Mouse (Mus musculus): ENCODE measurements around the gene Gm20388.
A peak's percentile ranks its signal among the peaks of the same experiment; 100 is the strongest.
"Not testable (repeated sequence)": the region's sequence is repeated elsewhere in the genome, so short reads cannot be mapped to it uniquely, and the experiment has no call there.

The Gm20388 gene

DNA sequence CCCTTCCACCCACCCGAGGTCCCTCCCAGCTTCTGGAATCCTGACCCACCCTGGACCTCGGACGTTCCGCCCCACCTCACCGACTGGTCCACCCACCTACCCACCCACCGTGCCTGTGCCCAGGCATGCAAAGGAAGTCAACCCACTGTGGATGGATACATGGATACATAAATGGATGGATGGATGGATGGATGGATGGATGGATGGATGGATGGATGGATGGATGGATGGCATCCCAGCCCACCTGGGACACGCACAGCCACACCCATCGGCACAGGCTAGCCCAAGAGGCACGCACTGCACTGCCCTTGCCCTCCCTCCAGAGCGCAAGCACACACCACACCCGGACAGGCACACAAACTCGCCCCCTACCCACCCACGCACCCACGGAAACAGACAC, 3627.0 kb downstream of the Gm20388 start:
- DNase-seq, result peak; percentile 28

DNA sequence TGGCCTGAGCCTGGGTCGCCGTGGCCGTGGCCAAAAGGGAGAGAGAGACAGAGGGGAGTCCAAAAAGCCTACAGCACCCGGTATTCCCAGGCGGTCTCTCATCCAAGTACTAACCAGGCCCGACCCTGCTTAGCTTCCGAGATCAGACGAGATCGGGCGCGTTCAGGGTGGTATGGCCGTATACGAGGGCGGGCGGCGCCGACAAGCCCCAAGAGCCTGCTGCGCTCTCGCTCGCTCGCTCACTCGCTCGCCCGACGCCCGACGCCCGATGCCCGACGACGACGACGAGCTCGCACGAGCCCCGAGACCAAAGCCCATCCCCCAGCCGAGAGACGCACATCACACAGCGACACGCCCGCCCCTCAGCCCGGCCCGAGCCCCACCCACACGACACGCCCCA, 3653.6 kb downstream of the Gm20388 start:
- not testable (repeated sequence) for DNase-seq

DNA sequence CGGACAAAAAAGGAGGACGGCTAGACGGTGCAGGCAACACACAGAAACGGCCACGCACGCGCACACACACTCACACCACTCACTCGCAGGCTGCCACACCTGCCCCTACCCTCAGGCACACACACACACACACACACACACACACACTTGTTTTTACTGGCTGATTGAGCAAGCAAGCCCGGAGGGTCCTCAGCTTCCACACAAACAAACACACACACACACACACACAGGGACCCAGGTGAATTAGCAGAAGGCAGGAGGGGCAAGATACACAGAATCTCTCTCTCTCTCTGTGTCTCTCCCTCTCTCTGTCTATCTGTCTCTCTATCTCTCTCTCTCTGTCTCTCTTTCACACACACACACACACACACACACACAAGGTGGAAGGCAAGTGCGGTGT, 3664.7 kb downstream of the Gm20388 start:
- DNase-seq, result peak; percentile 4

DNA sequence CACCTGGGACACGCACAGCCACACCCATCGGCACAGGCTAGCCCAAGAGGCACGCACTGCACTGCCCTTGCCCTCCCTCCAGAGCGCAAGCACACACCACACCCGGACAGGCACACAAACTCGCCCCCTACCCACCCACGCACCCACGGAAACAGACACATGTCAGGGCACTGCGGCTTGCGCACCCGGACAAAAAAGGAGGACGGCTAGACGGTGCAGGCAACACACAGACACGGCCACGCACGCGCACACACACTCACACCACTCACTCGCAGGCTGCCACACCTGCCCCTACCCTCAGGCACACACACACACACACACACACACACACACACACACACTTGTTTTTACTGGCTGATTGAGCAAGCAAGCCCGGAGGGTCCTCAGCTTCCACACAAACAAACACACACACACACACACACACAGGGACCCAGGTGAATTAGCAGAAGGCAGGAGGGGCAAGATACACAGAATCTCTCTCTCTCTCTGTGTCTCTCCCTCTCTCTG, 3690.1 kb downstream of the Gm20388 start:
- peak; percentile 1 for DNase-seq

DNA sequence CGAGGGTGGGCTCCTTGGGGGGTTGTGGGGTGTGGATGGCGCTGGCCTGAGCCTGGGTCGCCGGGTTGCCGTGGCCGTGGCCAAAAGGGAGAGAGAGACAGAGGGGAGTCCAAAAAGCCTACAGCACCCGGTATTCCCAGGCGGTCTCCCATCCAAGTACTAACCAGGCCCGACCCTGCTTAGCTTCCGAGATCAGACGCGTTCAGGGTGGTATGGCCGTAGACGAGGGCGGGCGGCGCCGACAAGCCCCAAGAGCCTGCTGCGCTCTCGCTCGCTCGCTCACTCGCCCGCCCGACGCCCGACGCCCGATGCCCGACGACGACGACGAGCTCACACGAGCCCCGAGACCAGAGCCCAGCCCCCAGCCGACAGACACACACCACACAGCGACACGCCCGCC, 3690.8 kb downstream of the Gm20388 start:
- DNase-seq, result not testable (repeated sequence)

DNA sequence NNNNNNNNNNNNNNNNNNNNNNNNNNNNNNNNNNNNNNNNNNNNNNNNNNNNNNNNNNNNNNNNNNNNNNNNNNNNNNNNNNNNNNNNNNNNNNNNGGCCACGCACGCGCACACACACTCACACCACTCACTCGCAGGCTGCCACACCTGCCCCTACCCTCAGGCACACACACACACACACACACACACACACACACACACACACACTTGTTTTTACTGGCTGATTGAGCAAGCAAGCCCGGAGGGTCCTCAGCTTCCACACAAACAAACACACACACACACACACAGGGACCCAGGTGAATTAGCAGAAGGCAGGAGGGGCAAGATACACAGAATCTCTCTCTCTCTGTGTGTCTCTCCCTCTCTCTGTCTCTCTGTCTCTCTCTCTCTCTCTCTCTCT, 3702.0 kb downstream of the Gm20388 start:
- DNase-seq, result peak; percentile 1

DNA sequence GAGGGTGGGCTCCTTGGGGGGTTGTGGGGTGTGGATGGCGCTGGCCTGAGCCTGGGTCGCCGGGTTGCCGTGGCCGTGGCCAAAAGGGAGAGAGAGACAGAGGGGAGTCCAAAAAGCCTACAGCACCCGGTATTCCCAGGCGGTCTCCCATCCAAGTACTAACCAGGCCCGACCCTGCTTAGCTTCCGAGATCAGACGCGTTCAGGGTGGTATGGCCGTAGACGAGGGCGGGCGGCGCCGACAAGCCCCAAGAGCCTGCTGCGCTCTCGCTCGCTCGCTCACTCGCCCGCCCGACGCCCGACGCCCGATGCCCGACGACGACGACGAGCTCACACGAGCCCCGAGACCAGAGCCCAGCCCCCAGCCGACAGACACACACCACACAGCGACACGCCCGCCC, 3712.9 kb downstream of the Gm20388 start:
- not testable (repeated sequence) for DNase-seq

DNA sequence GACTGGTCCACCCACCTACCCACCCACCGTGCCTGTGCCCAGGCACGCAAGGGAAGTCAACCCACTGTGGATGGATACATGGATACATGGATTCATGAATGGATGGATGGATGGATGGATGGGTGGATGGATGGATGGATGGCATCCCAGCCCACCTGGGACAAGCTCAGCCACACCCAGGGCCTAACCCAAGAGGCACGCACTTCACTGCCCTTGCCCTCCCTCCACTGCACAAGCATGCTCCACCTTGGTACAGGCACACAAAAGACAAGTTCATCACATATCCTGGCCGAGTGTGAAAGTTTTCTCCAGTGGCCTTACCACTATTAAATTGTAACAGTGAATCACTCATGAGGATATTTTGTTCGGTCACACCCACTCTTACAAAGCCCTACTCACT, 3713.6 kb downstream of the Gm20388 start:
- no peak for DNase-seq

DNA sequence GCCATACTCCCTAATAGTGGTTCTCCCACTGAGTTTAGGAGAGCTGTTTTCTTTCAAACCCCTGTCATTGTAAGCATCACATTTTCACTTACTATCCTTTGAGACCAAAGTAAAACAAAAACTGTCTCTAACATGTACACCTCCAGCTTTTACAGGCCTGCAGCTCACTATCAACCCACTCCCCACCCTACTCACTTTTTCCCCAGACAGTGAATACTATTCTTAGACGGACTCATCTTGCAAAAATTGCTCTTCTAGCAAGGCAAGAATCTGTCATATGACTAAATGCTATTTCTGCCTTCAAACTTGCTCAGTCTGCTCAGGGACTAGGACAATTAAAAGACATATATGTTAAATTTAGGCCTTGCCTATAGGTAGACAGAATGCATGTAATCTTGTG, 3714.1 kb downstream of the Gm20388 start:
- DNase-seq, result no peak

DNA sequence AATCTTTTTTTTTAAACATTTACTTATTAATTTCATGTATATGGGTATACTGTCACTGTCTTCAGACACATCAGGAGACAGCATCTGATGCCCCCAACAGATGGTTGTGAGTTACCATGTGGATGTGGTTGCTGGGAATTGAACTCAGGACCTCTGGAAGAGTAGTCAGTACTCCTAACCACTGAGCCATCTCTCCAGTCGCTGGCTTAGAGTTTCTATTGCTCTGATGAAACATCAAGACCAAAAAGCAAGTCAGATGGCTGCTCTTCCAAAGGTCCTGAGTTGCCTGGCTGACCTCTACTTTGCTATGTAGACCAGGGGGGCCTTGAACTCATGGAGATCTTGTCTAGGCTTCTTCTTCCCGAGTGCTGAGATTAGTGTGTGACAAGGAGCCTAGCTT, 3715.1 kb downstream of the Gm20388 start:
- no peak for DNase-seq

DNA sequence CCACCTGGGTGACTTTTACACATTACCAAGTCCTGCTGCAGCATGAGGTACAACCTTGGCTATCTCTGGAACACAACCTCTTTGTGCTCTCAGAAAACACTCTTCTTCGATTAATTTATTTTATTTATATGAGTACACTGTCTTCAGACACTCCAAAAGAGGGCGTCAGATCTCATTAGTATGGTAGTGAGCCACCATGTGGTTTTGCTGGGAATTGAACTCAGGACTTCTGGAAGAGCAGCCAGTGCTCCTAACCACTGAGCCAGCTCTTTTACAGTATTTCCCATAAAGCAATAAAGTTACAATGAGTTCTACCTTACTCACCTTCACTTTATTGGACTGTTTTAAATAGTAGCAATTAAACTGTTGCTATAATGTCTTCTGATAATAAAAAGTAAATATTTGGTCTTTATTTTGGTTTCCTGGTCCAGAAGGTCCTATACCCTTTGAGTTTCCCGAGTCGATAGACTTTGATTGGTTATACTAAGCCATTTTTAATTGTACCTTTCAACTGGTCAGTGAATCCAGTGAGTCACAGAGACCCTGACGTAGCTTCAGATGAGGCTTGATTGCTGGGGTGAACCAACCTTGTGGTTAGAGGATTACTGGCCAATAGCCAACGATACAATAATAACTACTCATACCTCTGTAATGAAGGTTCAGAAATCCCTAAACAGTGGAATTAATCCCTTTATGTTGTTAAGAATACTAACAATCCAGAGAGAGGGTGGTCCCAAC, 3716.9 kb downstream of the Gm20388 start:
- no peak for DNase-seq

DNA sequence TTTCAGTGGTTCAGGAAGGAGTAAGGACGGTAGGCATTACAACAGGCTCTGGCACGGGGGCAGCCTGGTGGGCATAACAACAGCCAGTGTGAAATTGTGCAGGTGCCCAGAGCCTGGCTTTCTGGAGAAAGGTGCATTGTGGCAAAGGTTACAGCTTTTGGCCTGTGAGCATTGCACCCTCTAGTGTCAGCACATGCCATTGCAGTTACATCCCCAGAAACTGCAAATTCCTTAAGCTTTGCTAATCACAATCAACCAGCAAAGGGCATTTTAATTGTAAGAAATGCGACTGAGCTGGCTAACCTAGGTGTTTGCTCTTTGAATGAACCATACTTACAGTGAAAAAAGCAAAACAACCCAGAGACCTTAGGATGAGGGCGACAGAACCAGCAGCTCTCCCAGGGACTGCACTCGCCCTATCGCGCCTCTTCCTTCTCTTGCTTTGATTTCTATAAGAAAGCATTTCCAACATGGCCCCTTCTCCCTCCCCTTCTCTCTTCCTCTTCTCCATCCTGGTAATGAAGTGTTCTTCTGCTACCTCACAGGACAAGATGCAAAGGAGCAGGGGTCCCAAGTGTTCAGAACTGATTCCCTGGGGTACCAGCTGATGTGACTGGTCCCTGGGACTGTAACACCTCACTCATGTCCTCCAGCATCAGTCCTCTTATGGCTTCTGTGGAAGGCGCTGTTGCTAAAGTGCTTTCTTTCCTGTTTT, 3717.8 kb downstream of the Gm20388 start:
- DNase-seq, result peak; percentile 62

DNA sequence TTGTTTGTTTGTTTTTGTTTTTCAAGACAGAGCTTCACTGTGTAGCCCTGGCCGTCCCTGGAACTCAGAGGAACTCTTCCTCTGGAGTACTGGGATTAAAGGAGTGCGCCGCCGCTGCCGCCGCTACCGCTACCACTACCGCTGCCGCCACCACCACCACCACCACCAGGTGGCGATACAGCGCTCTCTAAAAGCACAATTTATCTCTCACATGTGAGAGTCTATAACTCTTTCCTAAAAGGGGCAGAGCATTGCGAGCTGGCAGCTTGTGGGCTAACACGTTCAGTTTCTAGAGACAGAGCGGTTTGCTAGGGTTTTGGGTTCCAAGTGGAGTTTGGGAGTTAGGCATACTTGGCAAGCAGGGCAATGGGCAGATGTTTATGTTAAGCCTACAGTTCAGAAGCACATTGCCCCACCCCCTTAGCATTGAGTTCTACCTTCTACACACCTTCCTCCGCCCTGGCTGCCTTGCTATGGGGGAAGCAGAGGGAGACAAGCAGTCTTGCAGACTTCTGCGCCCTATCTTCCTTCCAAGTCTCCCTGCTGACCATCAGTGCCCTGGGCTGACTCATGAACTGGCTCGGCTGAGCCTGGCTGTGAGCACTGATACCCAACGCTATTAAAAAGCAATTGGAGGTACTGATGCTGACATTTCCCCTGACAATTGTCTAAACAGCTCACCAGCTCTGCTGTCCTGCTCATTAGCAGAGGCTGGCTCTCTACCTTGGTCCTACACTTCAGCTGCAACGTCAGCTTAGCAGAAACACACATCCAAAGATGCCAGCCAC, 3718.5 kb downstream of the Gm20388 start:
- peak; percentile 84 for DNase-seq

DNA sequence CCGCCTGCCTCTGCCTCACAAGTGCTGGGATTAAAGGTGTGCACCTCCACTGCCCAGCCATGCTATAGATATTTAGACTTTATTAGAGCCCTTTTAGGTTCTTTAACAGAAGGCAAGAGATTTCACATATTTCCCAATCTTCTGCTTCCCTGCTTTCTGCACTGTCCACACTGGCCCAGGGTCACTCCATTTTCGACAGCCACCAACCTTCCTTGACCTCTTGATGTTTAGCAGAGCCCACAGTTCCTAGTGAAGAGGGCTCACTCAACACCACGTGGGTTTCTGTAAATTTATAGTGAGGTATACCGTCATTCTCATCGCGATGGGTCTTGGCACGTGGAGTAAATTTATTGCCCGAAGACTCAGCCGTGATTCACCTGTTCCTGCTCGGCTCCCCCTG, 3719.4 kb downstream of the Gm20388 start:
- no peak for DNase-seq

DNA sequence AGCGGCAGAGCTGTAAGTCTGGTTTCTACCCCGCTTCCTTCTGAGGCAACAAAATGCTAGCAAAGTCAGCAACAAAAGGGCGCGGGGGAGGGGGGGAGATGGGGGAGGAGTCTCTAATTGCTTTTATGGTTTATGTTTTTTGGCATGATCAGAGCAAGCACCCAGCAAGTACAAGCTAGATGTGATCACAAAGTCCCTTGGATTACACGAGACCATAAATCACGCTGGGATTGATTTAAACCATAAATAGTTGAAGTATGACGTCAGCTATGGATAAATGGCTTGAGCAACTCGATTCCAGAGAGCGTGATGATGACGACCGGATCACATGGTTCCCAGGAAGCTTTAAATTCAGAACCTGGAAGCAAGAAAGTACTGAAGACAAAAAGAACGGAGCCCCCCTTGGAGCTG, 3720.2 kb downstream of the Gm20388 start:
- no peak for DNase-seq

DNA sequence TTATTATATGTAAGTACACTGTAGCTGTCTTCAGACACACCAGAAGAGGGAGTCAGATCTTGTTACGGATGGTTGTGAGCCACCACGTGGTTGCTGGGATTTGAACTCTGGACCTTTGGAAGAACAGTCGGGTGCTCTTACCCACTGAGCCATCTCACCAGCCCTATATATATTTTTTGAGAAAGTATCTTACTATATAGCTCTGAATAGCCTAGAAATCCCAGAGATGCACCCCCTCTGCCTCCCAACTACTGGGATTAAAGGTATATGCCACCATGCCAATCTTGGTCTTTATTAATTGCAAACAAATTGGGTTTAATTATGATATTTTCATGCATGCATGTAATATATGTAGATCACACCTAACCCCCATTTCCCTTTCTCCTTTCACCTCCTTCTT, 3721.1 kb downstream of the Gm20388 start:
- DNase-seq, result not testable (repeated sequence)

DNA sequence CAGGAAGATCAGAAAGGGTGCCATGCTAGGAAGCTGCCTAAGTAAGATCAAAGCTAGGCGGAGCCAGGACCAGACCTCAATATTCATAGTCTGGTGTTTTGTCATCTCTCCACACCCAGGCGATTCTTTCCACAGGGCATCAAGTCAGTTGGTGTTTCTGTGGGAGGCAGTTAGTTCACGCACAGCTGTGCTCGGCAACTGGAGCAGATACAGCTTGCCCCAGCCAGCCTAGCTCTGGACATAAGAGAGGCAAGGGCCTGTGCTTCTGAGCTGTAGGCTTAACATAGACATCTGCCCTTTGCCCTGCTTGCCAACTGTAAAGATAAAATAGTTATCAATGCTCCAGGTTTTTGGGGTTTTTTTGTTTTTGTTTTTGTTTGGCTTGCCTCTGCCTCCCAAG, 3721.6 kb downstream of the Gm20388 start:
- DNase-seq, result no peak

DNA sequence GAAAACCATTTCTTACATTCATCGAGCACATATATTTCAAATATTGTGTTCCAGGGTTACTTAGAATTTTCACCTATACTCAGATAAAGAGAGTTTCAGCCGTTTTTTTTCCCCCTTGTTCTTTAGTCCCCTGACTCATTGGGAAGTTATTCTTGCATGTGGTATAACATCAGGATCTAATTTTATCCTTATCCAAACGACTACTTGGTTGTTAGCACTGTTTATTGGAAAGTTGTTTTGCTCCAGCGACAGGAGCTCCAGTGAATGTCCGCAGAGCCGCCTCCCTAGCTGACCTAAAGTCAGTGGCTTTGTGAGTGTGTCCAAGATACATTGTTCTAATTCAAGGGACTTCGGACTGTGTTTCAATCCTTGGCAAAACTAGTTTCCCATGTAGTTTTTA, 3723.2 kb downstream of the Gm20388 start:
- no peak for DNase-seq

DNA sequence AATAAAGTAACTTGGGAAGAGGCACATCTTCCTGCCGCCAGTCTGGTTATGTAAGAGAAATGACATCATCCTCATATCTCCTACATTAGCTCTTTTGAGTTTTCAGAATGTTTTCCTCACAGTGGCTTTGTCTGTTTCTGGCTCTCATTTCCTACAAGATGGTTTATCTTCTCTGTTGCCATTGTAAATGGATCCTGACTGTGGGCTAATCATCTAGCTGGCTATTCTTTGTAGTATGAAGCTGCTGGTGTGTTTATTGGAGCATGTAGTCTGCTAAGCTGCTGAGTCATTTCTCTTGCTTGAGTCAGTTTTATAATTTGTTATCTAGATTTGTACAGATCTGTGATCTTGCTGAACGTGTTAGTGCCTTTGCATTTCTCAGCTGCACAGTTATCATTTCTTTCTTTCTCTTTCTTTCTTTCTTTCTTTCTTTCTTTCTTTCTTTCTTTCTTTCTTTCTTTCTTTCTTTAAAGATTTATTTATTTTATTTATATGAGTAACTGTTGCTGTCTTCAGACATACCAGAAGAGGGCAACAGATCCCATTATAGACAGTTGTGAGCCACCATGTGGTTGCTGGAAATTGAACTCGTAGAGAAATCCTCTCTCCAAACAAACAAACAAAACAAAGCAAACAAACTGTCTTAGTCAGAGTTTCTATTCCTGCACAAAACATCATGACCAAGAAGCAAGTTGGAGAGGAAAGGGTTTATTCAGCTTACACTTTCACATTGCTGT, 3723.9 kb downstream of the Gm20388 start:
- no peak for DNase-seq

DNA sequence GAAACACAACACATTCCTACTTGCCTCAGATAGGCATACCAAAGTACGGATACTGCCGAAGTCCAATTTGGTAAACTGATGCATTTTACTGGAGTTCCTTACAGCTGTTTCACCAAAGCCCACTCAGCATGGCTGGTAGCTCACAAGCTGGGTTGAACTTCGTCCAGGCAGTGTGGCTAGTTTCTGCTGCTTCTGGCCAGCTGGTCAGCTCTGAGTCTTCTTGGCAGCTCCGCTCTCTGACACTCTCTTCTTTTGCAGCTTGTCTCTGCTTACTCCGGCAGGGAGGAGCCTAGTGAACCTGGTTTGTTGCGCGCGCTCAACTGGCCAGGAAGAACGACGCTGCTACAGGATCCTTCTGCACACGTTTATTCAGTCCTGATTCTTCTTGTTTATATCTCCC, 3725.0 kb downstream of the Gm20388 start:
- peak; percentile 33 for DNase-seq

DNA sequence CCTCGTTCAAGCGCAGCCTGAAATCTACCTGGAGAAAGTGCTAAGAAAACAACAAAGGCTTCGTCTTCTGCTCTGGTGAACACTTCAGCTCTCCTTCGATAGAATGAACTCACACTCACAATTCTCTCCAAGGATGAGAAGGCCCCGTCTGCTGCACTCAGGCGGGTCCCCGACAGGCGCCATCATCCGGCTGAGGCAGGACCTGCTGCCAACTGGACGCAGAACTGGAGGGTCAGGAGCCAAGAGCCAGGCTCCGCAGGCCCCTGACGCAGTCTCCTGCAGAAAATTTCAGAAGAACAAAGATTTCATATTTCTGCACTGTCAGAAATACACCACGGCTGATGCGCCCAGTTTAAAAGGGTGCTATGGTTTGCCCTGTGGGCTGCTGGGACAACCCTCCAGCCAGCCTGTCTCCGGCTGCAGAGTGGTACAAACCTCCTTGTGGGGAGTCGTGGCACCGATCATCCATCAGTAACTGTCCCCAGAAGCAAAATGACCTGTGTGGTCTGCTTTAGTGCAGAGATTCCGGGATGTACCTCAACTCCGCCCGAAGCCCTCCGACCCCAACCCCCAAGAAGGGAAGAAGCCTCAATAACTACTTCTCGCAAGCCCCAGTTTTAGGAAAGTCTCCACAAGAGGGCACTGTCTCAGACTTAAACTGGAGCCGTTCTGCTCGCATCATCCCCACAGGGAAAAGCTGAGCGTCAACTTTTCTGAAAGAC, 3732.8 kb downstream of the Gm20388 start:
- peak; percentile 84 for DNase-seq

DNA sequence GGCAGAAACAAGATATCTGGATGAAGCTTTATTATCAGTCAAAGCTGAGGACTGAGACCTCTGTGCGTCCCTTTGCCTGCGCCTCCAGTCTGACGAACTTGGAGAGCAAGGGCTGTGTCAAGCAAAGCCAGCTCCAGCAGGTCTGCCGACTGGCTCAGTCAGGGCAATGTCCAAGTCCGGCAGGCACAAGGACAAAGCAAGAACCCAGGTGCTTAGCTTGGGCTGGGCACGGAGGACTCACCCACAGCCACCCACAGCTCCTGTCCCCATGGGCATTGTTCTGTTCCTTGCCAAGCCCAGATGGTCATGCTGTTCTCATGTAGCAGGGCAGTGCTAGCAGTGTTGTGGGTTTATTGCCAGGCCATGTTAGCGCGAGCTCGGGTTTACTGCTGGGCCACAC, 3734.6 kb downstream of the Gm20388 start:
- no peak for DNase-seq
